Mouse (Mus musculus): ENCODE measurements around the gene Cln3.

- TF ChIP-seq CTCF (IDR thresholded peaks at IDR 0.05; ENCODE audit: low read depth, low read length) (no peak), EP300 (IDR thresholded peaks at IDR 0.05; ENCODE audit: insufficient read depth, low read depth, low read length) (no peak)
Observed at GRCm38 (mm10) chr7:126565693-126566092, 19.9 kb downstream of the Cln3 start.
